Mouse (Mus musculus): ENCODE measurements at regions not wholly inside any gene's neighbourhood (a gene's known extent, or its start where the extent isn't known, plus 50 kb on each side); places are given as distances from the start of the nearest gene placed in this dataset.

DNA sequence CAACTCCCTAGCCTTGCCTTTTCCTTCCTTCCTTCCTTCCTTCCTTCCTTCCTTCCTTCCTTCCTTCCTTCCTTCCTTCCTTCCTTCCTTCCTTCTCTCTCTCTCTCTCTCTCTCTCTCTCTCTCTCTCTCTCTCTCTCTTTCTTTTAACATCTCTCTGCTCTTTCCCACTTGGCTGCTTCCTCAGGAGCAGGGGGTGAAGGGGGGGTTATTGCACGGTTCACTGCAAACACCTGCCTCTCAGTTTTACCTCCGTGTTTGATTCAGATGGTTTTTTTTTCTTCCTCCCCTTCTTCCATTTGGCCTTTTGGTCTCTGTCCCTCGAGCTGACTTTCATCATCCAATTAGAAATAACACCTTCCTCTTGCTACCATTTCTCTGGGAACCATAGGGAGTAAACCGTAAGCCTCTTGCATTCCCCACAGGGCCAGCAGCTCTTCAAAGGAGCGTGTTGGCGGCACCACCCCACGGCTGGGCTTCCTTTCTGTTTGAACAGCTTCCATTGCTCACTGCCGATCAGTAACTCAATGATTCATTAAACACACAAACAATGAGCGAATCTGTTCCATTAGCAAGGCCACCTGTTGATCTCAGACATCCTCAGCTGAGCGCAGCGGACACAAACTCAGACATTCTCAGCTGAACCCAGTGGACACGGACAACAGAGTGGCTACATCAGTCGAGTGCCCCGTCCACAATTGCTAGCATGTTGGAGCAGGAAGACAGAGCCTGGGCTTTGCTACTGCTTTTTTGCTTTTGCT lies 318.4 kb upstream of the Gm15217 start:
- no peak for DNase-seq (ENCODE audit: low read depth, low spot score)
- WGBS = 9% methylated on average over 14 of the region's 14 CpGs

- WGBS = 67% methylated on average over 5 of the region's 5 CpGs
- no peak for DNase-seq (ENCODE audit: low read depth, low spot score)
These were observed 312.0 kb upstream of the Gm15217 start for GRCm38 (mm10) chr14:46067102-46067801.

DNA sequence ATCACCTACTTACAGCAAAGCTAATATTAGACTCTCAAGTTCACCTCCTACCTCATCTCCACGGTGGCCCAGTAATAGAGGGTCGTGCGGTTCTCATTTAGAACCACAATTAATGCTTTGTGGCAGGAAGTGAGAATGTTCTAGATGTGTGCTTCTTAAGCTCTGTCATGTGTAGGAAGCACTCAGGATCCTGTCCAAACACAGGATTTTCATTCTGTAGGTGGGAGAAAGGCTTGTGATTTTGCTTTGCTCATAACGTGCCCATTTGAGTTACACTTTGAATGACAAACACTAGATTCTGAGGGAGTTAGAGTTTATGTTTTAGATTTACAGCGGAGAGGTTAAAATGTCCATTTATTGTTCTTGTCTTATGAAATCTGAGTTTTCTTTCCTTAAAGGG lies 308.0 kb upstream of the Gm15217 start:
- DNase-seq (ENCODE audit: low read depth, low spot score) = no peak
- WGBS = 82% methylated on average over 5 of the region's 5 CpGs

DNA sequence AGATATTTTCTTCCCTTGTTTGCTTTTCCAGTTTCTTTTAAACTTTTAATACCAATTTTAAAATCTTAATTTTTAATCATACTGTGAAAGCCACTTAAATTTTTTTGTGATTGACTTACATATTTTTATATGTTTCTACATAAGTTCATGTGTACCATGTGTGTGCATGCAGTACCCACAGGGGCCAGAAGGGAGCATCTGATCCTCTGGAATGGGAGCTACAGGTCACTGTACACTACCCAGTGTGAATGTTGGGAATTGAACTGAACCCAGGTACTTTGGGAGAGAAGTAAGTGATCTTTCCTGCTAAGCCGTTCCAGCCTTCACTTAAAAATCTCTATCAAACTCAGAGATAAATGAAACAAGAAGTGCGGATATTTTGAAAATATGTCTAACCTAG lies 302.5 kb upstream of the Gm15217 start:
- DNase-seq (ENCODE audit: low read depth, low spot score) = no peak
- 90% methylated on average over 2 of the region's 2 CpGs for WGBS

DNA sequence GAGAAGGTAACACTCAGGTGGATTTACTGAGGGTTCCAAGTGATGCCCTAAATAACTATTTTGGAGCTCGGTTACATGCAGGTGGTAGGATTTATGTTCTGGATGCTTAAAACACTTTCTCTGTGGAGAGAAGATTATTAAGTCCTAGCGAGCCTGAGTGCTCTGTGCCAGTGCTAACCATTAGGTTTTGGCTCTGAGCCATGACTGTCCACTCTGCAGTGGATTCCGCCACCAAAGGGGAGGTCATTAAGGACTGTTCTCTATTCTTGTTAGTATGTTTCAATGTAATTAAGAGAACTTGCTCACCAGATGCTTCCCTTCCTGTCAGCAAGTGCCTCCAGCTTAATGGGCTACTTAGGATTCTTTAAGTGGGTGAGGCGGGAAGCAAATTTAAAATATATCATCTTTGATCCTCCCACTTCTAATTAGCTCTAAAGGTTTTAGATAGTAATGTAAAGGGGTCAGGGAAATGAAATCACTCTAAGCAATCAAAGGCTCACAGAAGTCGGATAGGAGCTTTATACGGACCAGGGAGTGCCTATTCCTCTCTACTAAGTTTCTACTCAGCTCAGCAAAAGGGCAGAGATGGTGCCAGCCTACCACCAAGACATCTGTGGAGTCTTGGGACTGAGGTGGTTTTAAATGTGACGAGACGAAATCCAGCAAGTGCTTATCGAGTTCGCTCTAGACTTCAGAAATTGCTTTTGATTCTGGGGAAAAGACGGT lies 301.6 kb upstream of the Gm15217 start:
- no peak for DNase-seq (ENCODE audit: low read depth, low spot score)

DNA sequence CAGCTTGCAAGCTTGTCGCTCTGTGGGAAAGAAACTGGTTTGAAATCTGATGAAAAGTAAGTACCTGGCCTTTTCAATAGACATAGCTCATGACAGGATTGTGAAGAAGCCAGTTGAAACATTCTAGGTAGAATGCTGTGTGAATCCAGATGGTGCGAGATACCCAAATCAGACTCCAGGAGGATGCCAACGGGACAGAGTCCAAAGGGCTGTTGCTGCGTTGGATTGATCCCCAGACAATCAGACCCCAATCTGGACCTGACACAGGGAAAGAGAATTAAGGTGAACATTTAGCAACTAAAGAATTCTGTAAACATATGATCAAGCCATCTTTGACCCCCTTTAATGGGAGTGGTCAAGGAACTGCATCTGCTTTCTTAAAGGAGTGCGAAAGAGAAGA lies 296.6 kb upstream of the Gm15217 start:
- no peak for DNase-seq (ENCODE audit: low read depth, low spot score)
- 90% methylated on average over 5 of the region's 5 CpGs for WGBS

More for the DNA sequence above, 301.6 kb upstream of the Gm15217 start:
- 80% methylated on average over 11 of the region's 11 CpGs for WGBS

- DNase-seq (ENCODE audit: low read depth, low spot score) = no peak
- 74% methylated on average over 12 of the region's 12 CpGs for WGBS
These were observed 290.1 kb upstream of the Gm15217 start for GRCm38 (mm10) chr14:46088968-46089691.

DNA sequence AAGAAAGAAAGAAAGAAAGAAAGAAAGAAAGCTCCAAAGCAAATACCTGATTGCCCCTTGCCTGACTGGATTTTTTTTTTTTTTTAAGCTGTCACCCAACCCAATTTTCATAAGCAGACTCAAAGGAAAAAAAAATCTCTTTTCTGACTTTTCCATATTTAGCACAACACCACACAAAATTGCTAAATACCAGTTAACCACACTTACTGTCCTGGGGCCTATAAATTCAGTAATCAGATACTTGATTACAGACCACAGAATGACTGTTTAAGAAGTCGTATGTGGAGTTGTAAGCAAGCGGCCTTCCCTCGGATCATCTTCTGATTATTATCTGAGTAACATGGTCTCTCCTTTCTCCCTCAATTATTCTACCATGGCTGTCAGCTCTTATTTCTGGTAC lies 263.3 kb upstream of the Gm15217 start:
- whole genome bisulfite sequencing = 79% methylated on average over 3 of the region's 3 CpGs
- no peak for DNase-seq (ENCODE audit: low read depth, low spot score)

DNA sequence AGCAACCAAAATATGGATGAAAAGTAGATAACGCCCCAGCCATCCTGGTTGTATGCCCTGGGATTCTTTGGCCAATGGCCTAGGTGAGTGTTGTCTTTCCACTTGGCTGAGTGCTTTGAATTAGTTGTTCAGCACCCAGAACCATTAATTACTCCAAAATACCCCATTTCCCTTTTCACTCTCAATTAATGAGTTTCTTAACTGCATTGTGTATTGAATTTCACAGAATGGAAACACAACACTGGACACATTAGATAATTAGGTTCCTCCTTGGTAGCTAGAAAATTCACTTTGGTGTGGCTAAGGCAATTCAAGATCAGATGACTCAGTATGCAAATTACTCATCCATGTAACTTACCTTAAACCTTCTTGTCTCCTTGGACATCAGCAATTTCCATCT lies 252.7 kb upstream of the Gm15217 start:
- 75% methylated on average over 1 of the region's 1 CpGs for WGBS
- no peak for DNase-seq (ENCODE audit: low read depth, low spot score)

- 58% methylated on average over 3 of the region's 3 CpGs for WGBS
These were observed 249.5 kb upstream of the Gm15217 start for GRCm38 (mm10) chr14:46129762-46130161.

GRCm38 (mm10) chr14:46144175-46144574 lies 235.0 kb upstream of the Gm15217 start:
- DNase-seq (ENCODE audit: low read depth, low spot score) = no peak
- WGBS = 42% methylated on average over 4 of the region's 4 CpGs

More at GRCm38 (mm10) chr14:46129762-46130161, 249.5 kb upstream of the Gm15217 start:
- DNase-seq (ENCODE audit: low read depth, low spot score) = no peak

DNA sequence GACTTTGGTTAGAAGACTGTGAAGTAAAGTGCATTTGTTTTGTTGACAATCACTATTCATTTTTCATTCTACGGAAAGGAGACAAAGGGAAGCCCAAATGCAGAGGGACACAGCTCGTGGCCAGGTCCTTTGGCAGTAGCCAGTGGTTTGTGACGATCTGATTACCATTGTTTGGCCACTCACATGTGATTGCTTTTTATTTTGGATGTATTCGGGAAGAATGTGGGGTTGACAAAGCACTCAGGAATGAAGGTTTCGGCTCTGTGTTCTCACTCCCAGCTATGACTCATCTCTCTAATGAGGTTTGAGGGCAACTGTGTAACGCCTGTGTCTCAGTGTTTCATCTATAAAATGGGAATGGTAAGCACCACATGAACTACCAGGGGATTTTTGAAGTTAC lies 234.5 kb upstream of the Gm15217 start:
- 34% methylated on average over 6 of the region's 6 CpGs for WGBS
- no peak for DNase-seq (ENCODE audit: low read depth, low spot score)

GRCm38 (mm10) chr14:46145584-46145983 lies 233.6 kb upstream of the Gm15217 start:
- 61% methylated on average over 7 of the region's 7 CpGs for WGBS
- no peak for DNase-seq (ENCODE audit: low read depth, low spot score)

GRCm38 (mm10) chr14:46149073-46149661 lies 230.0 kb upstream of the Gm15217 start:
- DNase-seq (ENCODE audit: low read depth, low spot score) = no peak
- 76% methylated on average over 6 of the region's 6 CpGs for WGBS

- DNase-seq (ENCODE audit: low read depth, low spot score) = no peak
These were observed 220.5 kb upstream of the Gm15217 start for GRCm38 (mm10) chr14:46158741-46159140.

GRCm38 (mm10) chr14:46172181-46172874 lies 206.9 kb upstream of the Gm15217 start:
- DNase-seq (ENCODE audit: low read depth, low spot score) = no peak
- 52% methylated on average over 9 of the region's 9 CpGs for WGBS

More at GRCm38 (mm10) chr14:46158741-46159140, 220.5 kb upstream of the Gm15217 start:
- 42% methylated on average over 2 of the region's 2 CpGs for WGBS

- DNase-seq (ENCODE audit: low read depth, low spot score) = no peak
- 29% methylated on average over 6 of the region's 6 CpGs for WGBS
These were observed 206.3 kb upstream of the Gm15217 start for GRCm38 (mm10) chr14:46172875-46173324.

- 51% methylated on average over 5 of the region's 5 CpGs for WGBS
These were observed 204.8 kb upstream of the Gm15217 start for GRCm38 (mm10) chr14:46174386-46174785.

More at GRCm38 (mm10) chr14:46174386-46174785, 204.8 kb upstream of the Gm15217 start:
- DNase-seq (ENCODE audit: low read depth, low spot score) = no peak

Data from large intestine, adult 2 months (tissue).